Mouse (Mus musculus): ENCODE results near the gene Nfic.
"Not testable (repeated sequence)": the region's sequence is repeated elsewhere in the genome, so short reads cannot be mapped to it uniquely, and the experiment has no call there.

The Nfic gene

GRCm38 (mm10) chr10:81460951-81461350, 5.5 kb upstream of the Nfic start:
- no peak for DNase-seq (ENCODE audit: low read depth in 1 of 2, low spot score in 2 of 2)

- DNase-seq (ENCODE audit: low read depth in 1 of 2, low spot score in 2 of 2) = no peak
Measured at GRCm38 (mm10) chr10:81460471-81460870, 5.0 kb upstream of the Nfic start.

DNA sequence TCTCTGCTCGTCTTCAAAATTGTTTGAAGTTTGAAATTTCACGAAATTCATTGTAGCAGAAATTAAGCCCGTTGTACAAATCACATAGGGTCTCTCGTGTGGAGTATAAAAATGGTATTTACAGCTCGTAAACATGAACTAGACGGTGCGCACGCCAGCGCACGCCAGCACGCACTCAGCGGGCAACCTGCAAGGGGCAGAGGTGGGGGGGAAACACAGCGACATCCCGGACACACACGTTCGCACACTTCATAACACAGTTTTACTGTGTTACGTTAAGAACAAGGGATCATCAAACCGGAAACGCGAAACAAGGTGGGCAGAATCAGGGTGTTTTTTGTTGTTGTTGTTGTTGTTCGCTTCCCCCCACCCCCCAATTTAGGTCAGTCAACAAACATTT, 4.0 kb upstream of the Nfic start:
- DNase-seq (ENCODE audit: low read depth in 1 of 2, low spot score in 2 of 2) = no peak

DNA sequence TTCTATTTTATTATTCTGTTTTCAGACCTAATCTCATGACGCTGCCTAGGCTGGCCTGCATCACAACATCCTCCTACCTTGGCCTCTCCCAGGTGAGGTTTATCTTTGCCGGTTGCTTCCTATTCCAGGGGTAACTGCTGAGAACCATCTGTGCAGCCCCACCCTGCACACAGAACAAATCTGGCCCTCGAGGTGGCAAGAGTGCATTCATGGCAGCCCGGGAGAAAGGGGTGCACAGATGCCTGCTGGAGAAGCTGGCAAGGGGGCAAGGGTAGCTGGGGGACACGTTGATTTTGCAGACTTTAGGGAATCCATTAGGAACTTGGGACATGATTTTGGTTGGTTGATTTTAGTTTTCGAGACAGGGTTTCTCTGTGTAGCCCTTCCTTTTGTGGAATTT, 2.8 kb upstream of the Nfic start:
- no peak for DNase-seq (ENCODE audit: low read depth in 1 of 2, low spot score in 2 of 2)

DNA sequence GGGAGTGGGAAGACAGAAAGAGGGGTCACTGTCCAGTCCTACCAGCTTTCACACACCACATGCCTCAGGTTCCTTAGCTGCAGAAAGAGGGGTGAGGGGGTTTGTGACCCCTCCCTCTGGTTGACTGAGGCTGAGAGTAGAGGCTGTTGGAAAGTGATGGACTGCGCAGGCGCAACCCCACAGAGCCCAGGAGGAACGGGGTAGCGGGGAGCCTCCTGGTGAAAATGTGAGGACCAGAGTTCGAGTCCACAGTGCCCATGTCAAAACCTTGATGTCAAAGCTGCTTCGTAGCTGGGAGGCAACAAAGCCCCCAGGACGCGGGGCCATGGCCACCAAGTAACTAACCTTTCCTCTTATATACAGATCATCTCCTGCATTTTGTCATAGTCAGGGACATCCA, 2.2 kb upstream of the Nfic start:
- no peak for DNase-seq (ENCODE audit: low read depth in 1 of 2, low spot score in 2 of 2)

GRCm38 (mm10) chr10:81456983-81457563, 1.6 kb upstream of the Nfic start:
- DNase-seq (ENCODE audit: low read depth in 1 of 2, low spot score in 2 of 2) = no peak

DNA sequence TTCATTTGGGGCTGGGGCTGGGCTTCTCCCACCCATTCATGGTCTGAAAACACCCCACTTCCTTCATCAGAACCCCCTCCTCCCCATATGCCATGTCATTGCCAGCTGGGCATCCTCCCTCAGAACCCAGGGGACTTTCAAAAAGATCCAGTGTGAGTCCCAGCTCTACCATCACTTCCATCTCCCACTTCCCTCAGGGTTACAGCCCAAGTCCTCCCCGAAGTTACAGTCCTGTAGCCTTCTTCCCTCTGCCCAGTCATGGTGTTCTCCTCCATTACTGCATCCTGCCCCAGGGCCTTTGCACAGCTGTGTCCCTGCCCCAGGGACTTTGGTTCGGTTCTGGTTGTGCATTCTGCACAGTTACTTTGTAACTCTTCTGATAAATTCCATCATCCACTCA, 1.3 kb downstream of the Nfic start:
- no peak for DNase-seq (ENCODE audit: low read depth in 1 of 2, low spot score in 2 of 2)

- DNase-seq (ENCODE audit: low read depth in 1 of 2, low spot score in 2 of 2) = no peak
Measured at GRCm38 (mm10) chr10:81452947-81453288, 2.5 kb downstream of the Nfic start.

DNA sequence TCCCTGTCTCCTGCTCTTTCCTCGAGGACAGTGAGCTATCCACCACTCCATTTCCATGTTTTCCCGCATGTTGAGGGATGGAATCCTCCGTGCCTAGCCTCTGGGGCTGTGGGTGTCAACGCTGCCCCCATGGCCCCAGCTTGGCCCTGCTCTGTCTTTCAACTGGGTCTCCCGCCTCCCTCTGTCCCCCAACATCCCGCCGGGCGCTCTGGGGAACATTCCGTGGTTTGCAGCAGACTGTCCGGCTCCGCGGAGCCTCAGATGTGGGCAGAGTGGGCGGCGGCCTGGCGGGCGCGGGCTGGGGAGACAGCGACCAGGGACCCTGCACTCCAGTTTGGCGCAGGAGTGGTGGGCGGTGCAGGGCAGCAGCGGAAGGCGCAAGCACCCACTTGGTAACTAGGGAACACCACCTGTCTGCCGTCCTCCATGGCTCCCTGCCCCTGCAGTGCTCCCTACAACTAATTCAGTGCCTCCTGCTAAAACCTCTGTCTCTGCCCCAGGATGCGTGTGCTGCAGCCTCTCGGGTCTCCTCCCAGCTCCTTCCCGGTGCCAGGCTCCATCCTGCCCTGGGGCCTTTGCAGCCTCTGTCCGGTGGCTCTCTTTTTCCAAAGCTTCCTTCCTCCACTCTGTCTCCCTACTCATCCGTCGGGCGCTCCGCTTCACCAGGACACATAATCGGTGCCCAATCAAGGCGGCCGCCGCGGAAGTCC, 3.0 kb downstream of the Nfic start:
- no peak for DNase-seq (ENCODE audit: low read depth in 1 of 2, low spot score in 2 of 2)

DNA sequence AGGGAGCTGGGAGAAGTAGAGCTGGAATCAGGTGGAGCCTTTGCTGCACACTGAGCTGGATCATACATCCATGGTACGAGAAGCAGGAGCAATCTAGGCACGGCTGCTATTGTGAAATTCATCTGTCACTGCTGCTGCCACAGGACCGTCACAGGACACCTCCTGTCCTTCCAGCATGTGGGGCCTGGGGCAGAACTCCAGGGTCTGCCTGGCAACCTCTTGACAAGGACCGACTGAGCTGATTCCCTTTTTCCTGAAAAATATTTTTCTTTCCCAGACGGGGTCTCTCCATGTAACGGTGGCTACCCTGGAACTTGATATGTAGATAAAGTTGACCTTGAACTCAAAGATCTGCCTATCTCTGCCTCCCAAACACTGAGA, 4.1 kb downstream of the Nfic start:
- DNase-seq (ENCODE audit: low read depth in 1 of 2, low spot score in 2 of 2) = no peak

DNA sequence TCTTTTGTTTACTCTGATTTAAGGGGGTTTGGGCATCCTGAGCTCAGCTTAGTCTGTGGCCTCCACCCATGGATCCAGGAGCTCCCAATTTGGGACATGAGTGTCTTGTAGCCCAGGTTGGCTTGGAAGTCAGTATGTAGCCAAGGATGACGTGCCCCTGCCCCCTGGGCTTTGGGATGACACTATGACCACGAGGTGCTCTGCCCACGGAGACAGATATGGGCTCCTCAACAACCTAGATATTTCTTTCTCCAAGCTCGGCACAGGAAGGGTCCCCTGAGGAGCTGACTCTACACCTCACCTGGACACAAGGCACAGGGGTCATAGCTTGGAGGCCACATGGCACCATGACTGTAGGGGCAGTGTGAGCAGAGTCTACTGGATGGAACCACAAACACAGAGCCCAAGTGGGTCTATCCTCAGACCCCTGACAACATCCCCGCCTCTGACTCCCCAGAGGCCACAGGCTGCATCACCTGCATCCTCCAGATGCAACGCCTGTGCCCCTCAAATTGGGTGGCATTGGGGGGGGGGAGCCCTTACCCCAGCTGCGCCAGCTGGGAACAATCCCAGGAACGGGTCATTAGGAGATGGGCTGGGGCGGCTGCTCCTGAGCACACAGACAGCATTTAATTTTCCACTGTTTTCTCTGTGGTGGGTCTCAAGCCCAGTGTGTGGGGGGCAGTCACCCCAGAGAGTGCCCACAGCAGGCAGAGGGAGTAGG, 4.6 kb downstream of the Nfic start:
- DNase-seq (ENCODE audit: low read depth in 1 of 2, low spot score in 2 of 2) = no peak

- DNase-seq (ENCODE audit: low read depth in 1 of 2, low spot score in 2 of 2) = peak in 1 of 2 experiments; percentile 66
Measured at GRCm38 (mm10) chr10:81450140-81450539, 5.3 kb downstream of the Nfic start.

- not testable (repeated sequence) for DNase-seq (ENCODE audit: low read depth in 1 of 2, low spot score in 2 of 2)
Measured at GRCm38 (mm10) chr10:81445516-81445915, 9.9 kb downstream of the Nfic start.

- no peak for DNase-seq (ENCODE audit: low read depth in 1 of 2, low spot score in 2 of 2)
Measured at GRCm38 (mm10) chr10:81441019-81441418, 14.4 kb downstream of the Nfic start.

GRCm38 (mm10) chr10:81435436-81435835, 20.0 kb downstream of the Nfic start:
- no peak for DNase-seq (ENCODE audit: low read depth in 1 of 2, low spot score in 2 of 2)

- DNase-seq (ENCODE audit: low read depth in 1 of 2, low spot score in 2 of 2) = no peak
Measured at GRCm38 (mm10) chr10:81434361-81435263, 20.8 kb downstream of the Nfic start.

DNA sequence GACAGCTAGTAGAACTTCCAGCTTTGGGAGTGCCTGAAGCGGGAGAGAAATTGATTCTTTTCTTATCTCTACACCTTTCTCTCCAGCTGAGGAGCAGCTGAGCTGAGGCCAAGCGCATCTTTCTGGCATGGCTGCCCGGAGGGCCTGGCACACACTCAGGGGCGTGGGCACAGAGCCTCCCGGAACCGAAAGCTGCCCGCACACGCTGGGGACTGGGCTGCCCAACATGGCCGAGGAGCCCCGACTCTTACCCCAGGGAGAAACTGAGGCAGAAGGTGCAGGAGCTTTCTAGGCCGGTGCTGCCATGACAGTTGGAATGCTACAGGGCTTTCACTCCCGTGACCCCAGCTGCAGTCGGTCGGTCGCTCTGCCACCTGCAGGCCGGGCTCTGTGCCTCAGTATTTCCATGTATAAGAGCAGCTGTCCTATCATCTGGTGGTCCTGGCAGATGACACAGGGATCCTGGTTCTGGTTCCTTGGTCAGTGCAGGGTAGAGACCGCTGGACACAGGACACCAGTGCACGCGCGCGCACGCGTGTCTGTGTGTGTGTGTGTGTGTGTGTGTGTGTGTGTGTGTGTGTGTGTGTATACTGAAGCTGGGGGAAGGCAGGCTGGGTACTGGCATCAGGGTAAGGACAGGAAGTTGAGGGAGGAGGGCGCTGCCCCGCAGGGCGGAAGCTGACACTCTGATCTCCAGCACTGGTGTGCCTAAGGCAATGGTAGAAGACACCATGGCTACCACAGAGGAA, 21.7 kb downstream of the Nfic start:
- DNase-seq (ENCODE audit: low read depth in 1 of 2, low spot score in 2 of 2) = peak in 1 of 2 experiments; percentile 55

DNA sequence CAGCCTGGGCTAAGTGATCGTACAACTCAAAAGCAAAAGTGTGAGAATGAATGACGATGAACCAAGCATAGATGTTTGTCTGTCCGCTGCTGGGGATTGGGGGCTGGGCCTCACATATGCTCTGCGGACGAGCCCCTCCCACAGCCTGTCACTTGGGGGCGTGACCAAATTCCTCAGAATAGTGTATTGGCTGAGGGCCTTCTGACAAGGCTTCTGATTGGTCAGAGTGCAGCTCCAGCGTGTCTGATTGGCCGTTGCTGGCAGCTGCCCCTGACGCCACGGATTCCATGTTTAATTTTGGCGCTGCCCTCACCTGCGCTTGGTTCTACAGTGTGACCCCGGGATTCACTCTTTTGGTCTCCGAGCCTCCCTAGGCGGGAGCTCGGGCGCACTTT, 22.6 kb downstream of the Nfic start:
- DNase-seq (ENCODE audit: low read depth in 1 of 2, low spot score in 2 of 2) = peak; percentile 85 to 88

DNA sequence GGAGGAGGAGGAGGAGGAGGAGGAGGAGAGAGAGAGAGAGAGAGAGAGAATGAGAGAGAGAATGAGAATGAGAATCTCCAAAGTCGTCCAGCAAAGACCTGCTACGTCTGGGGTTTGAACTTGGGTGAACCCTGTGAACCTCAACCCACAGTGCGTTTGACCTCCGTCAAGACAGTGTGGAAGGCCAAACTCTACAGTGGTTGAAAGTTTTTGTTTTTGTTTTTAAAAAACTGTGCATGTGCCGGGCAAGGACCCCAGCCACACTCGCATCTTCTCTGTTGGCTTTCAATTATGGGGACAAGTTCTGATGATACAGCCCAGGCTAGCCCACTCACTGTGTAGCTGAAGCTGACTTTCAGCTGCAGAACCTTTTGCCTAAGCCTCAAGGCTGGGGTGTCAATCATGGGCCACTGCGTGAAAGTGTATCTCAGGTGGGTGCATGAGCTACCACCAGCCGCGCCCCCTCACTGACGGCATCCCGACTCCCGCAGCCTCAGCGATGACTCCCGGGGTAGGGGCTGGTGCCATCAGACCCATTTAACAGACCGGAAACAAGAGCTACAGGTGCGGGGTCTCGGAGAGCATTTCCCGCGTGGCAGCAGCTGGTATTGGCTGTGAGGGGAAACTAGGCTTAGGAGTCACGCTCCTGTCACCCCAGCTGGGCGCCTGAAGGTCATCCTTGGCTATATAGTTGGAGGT, 23.1 kb downstream of the Nfic start:
- no peak for DNase-seq (ENCODE audit: low read depth in 1 of 2, low spot score in 2 of 2)

- no peak for DNase-seq (ENCODE audit: low read depth in 1 of 2, low spot score in 2 of 2)
Measured at GRCm38 (mm10) chr10:81431526-81432168, 23.8 kb downstream of the Nfic start.

Data from monocyte, adult 2 months (primary cell).